Mouse (Mus musculus) bone marrow macrophage, adult 2 months (primary cell): ENCODE measurements around the gene Myh7b. TPM values are rescaled to one million over a fixed set of nuclear protein-coding genes. Genes with fewer than 3 reads are reported as not detected.

Experiments
- H3K27ac ChIP-seq: 2 replicates; pipeline ENCODE4 v1.5.1; 2012; ENCODE audit warnings: low read depth, low read length; ENCODE audit not compliant: insufficient read depth
- H3K4me1 ChIP-seq: 2 replicates; pipeline ENCODE4 v1.6.1; 2012; ENCODE audit warnings: low read length; ENCODE audit not compliant: control insufficient read depth, insufficient read depth
- H3K4me3 ChIP-seq: 2 replicates; pipeline ENCODE4 v1.5.1; 2012; ENCODE audit warnings: mild to moderate bottlenecking, low read length, moderate library complexity; ENCODE audit not compliant: insufficient read depth
- CTCF ChIP-seq: IDR thresholded peaks from 2 replicates; pipeline ENCODE4 v1.5.1; 2012; ENCODE audit warnings: low read depth, mild to moderate bottlenecking, low read length, moderate library complexity
- POLR2A ChIP-seq: IDR thresholded peaks from 2 replicates; pipeline ENCODE4 v1.6.1; 2012; ENCODE audit warnings: mild to moderate bottlenecking, low read depth, low read length, borderline replicate concordance
- polyA plus RNA-seq: library from polyadenylated mRNA; stranded (reverse); fragments of >200 nt; gene quantifications from 2 replicates; pipeline ENCODE4 v1.2.4, GENCODE M21; 2012; ENCODE audit not compliant: missing spikeins, insufficient read depth, insufficient read length

Myh7b gene
- polyA plus RNA-seq: not detected in 2 replicates

DNA sequence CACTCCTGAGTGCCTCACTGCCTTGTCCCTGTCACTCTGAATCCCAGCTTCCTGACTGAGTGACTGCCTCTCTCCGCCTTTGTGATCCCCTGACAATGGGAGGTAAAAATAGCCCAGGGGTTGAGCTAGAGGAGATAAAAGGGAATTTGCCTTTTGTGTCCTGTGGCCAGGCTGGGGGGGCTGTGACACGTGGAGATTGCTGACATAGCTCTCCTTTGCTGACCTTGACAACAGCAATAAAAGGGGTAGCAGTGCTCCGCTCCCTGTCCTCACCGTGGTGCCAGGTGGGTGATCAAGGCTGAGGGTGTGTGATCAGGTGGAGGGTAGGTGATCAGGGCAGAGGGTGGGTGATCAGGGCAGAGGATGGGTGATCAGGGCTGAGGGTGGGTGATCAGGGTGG lies at the start of gene Myh7b:
Gene Myh7b, plus strand, starts transcription at position 235 of the 400 bp plus-strand sequence.
- Histone ChIP-seq H3K4me1 (peaks cover 4% of the 10 kb centered on the region), H3K27ac (no peak within 1 kb of the TSS), H3K4me3 (no peak within 1 kb of the TSS)
- TF ChIP-seq CTCF (no peak), POLR2A (no peak)

GRCm38 (mm10) chr2:155562209-155562608 lies 48.8 kb upstream of the Myh7b start:
- Histone ChIP-seq H3K4me3 (no peak overlapping the region), H3K27ac (no peak overlapping the region), H3K4me1 (0 out of 2 replicates have a peak, but pooled peaks cover 4% of the 10 kb centered on the region)
- no peak for TF ChIP-seq CTCF

- Histone ChIP-seq H3K27ac (no peak overlapping the region), H3K4me1 (0 out of 2 replicates have a peak, but pooled peaks cover 4% of the 10 kb centered on the region), H3K4me3 (no peak overlapping the region)
- TF ChIP-seq POLR2A (no peak), CTCF (no peak)
Observed at GRCm38 (mm10) chr2:155562934-155563333, 48.1 kb upstream of the Myh7b start.

- Histone ChIP-seq H3K4me3 (no peak overlapping the region), H3K4me1 (0 out of 2 replicates have a peak, but pooled peaks cover 2% of the 10 kb centered on the region), H3K27ac (no peak overlapping the region)
- no peak for TF ChIP-seq POLR2A
- no peak for TF ChIP-seq CTCF
Observed at GRCm38 (mm10) chr2:155567751-155568150, 43.3 kb upstream of the Myh7b start.

GRCm38 (mm10) chr2:155569223-155569807 lies 41.7 kb upstream of the Myh7b start:
- H3K4me1 ChIP-seq: no peaks in the 10 kb centered on the region

GRCm38 (mm10) chr2:155573001-155573400 lies 38.0 kb upstream of the Myh7b start:
- Histone ChIP-seq H3K4me3 (no peak overlapping the region), H3K4me1 (no peaks in the 10 kb centered on the region), H3K27ac (no peak overlapping the region)
- TF ChIP-seq POLR2A (no peak), CTCF (no peak)

More at GRCm38 (mm10) chr2:155569223-155569807, 41.7 kb upstream of the Myh7b start:
- Histone ChIP-seq H3K4me3 (no peak overlapping the region), H3K27ac (no peak overlapping the region)
- TF ChIP-seq POLR2A (no peak), CTCF (no peak)

DNA sequence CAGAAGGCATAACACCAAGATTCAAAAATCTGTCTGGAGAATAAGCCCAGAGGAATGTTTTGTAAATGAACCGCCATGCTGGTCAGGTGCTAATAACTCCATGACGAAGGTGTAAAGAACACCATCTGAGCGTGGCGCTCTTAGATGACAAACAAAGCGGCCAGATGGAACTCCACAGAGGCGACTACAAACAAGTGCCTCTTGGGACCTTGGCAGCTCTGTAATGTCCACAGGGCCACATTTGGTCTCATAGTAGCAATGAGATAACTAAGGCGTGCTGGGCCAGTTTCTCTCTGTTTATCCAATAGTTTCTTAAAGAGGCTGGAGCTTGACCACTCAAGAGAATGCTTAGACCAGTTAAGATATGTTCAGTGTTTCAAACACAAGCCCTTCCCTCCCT lies 37.0 kb upstream of the Myh7b start:
- Histone ChIP-seq H3K27ac (no peak overlapping the region), H3K4me3 (no peak overlapping the region), H3K4me1 (no peaks in the 10 kb centered on the region)
- TF ChIP-seq CTCF (no peak), POLR2A (no peak)

DNA sequence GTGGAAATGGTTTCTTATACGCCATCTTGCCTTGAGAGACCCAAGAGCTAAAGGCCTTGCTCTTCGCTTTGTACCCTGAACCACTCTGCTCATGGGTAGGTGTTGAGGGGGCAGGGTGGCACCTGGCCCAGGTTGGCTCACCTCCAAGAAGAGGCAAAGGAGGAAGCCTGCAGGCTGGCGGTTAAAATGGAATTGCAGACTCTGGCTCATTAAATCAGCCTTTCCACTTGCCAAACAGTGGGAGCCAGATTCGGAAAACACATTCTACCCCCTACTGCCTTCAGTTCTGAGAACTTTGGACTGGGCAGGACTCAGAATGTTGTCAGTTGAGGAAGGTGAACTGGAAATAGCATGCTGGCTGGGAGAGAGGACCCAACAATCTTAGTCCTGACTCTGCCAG lies 36.3 kb upstream of the Myh7b start:
- H3K27ac ChIP-seq: no peak overlapping the region
- no peaks in the 10 kb centered on the region for H3K4me1 ChIP-seq
- no peak overlapping the region for H3K4me3 ChIP-seq
- TF ChIP-seq POLR2A: no peak
- no peak for TF ChIP-seq CTCF

DNA sequence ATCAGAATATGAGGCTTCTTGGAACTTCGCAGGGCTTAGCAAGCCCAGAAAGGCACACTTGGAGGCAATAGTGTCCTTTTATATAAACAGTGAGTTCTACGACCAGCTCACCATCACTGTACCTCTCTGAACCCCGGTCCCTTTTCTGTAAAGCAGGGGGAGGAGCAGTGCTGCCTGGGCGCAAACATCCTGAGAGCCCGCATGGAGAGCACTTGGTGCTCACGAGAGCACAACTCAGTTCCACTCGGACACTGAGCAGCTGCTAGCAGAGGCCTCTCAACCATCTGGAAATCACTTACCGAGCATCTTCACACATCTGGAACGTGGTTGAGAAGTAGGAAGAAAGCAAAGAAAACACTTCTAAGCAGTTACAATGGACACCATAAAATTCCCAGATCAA lies 34.4 kb upstream of the Myh7b start:
- H3K4me1 ChIP-seq: no peaks in the 10 kb centered on the region
- H3K27ac ChIP-seq: no peak overlapping the region
- no peak for TF ChIP-seq POLR2A
- no peak for TF ChIP-seq CTCF
- no peak overlapping the region for H3K4me3 ChIP-seq

GRCm38 (mm10) chr2:155580331-155580730 lies 30.7 kb upstream of the Myh7b start:
- TF ChIP-seq CTCF (no peak), POLR2A (no peak)
- Histone ChIP-seq H3K4me3 (no peak overlapping the region), H3K4me1 (peaks cover 8% of the 10 kb centered on the region), H3K27ac (no peak overlapping the region)
